Mouse (Mus musculus): ENCODE results near the gene Pygb. TPM values are rescaled to one million over a fixed set of nuclear protein-coding genes. Genes with fewer than 3 reads are reported as not detected.
A peak's percentile ranks its signal among the peaks of the same experiment; 100 is the strongest.

Pygb gene
- polyA plus RNA-seq, 1 experiment: 123 TPM

- DNase-seq (ENCODE audit: extremely low spot score in 1 of 2, low spot score in 1 of 2): peak; percentile 73 to 81
Observed at GRCm38 (mm10) chr2:150788768-150789550, 2.4 kb downstream of the Pygb start.

GRCm38 (mm10) chr2:150793320-150793719 is 6.8 kb downstream of the Pygb start:
- DNase-seq (ENCODE audit: extremely low spot score in 1 of 2, low spot score in 1 of 2): no peak

GRCm38 (mm10) chr2:150798084-150798483 is 11.5 kb downstream of the Pygb start:
- DNase-seq (ENCODE audit: extremely low spot score in 1 of 2, low spot score in 1 of 2): no peak

- no peak for DNase-seq (ENCODE audit: extremely low spot score in 1 of 2, low spot score in 1 of 2)
Observed at GRCm38 (mm10) chr2:150800616-150801015, 14.1 kb downstream of the Pygb start.

- DNase-seq (ENCODE audit: extremely low spot score in 1 of 2, low spot score in 1 of 2): peak in 1 of 2 experiments; percentile 62
Observed at GRCm38 (mm10) chr2:150803035-150803434, 16.5 kb downstream of the Pygb start.

GRCm38 (mm10) chr2:150808381-150808780 is 21.8 kb downstream of the Pygb start:
- DNase-seq (ENCODE audit: extremely low spot score in 1 of 2, low spot score in 1 of 2): no peak

- no peak for DNase-seq (ENCODE audit: extremely low spot score in 1 of 2, low spot score in 1 of 2)
Observed at GRCm38 (mm10) chr2:150808812-150809211, 22.3 kb downstream of the Pygb start.

- no peak for DNase-seq (ENCODE audit: extremely low spot score in 1 of 2, low spot score in 1 of 2)
Observed at GRCm38 (mm10) chr2:150810603-150811002, 24.1 kb downstream of the Pygb start.

GRCm38 (mm10) chr2:150812816-150813215 is 26.3 kb downstream of the Pygb start:
- no peak for DNase-seq (ENCODE audit: extremely low spot score in 1 of 2, low spot score in 1 of 2)

GRCm38 (mm10) chr2:150816676-150817402 is 30.3 kb downstream of the Pygb start:
- DNase-seq (ENCODE audit: extremely low spot score in 1 of 2, low spot score in 1 of 2): no peak

- no peak for DNase-seq (ENCODE audit: extremely low spot score in 1 of 2, low spot score in 1 of 2)
Observed at GRCm38 (mm10) chr2:150818742-150819141, 32.2 kb downstream of the Pygb start.

- no peak for DNase-seq (ENCODE audit: extremely low spot score in 1 of 2, low spot score in 1 of 2)
Observed at GRCm38 (mm10) chr2:150820720-150821119, 34.2 kb downstream of the Pygb start.

- DNase-seq (ENCODE audit: extremely low spot score in 1 of 2, low spot score in 1 of 2): no peak
Observed at GRCm38 (mm10) chr2:150822987-150823386, 36.5 kb downstream of the Pygb start.

GRCm38 (mm10) chr2:150826426-150826825 is 39.9 kb downstream of the Pygb start:
- no peak for DNase-seq (ENCODE audit: extremely low spot score in 1 of 2, low spot score in 1 of 2)

- no peak for DNase-seq (ENCODE audit: extremely low spot score in 1 of 2, low spot score in 1 of 2)
Observed at GRCm38 (mm10) chr2:150828164-150828563, 41.6 kb downstream of the Pygb start.

GRCm38 (mm10) chr2:150828654-150829053 is 42.1 kb downstream of the Pygb start:
- no peak for DNase-seq (ENCODE audit: extremely low spot score in 1 of 2, low spot score in 1 of 2)

GRCm38 (mm10) chr2:150830011-150830410 is 43.5 kb downstream of the Pygb start:
- DNase-seq (ENCODE audit: extremely low spot score in 1 of 2, low spot score in 1 of 2): no peak

- no peak for DNase-seq (ENCODE audit: extremely low spot score in 1 of 2, low spot score in 1 of 2)
Observed at GRCm38 (mm10) chr2:150830911-150831441, 44.4 kb downstream of the Pygb start.

GRCm38 (mm10) chr2:150832029-150832428 is 45.5 kb downstream of the Pygb start:
- DNase-seq (ENCODE audit: extremely low spot score in 1 of 2, low spot score in 1 of 2): no peak

GRCm38 (mm10) chr2:150834616-150835015 is 48.1 kb downstream of the Pygb start:
- DNase-seq (ENCODE audit: extremely low spot score in 1 of 2, low spot score in 1 of 2): no peak

GRCm38 (mm10) chr2:150835975-150836374 is 49.4 kb downstream of the Pygb start:
- DNase-seq (ENCODE audit: extremely low spot score in 1 of 2, low spot score in 1 of 2): no peak

GRCm38 (mm10) chr2:150836906-150837305 is 50.4 kb downstream of the Pygb start:
- DNase-seq (ENCODE audit: extremely low spot score in 1 of 2, low spot score in 1 of 2): no peak
